Mouse (Mus musculus) bone marrow macrophage, adult 2 months (primary cell): ENCODE results near the gene Fam174a.

Source experiments
- CTCF ChIP-seq: IDR thresholded peaks from 2 replicates; pipeline ENCODE4 v1.5.1; 2012; ENCODE audit warnings: low read depth, mild to moderate bottlenecking, low read length, moderate library complexity
- POLR2A ChIP-seq: IDR thresholded peaks from 2 replicates; pipeline ENCODE4 v1.6.1; 2012; ENCODE audit warnings: mild to moderate bottlenecking, low read depth, low read length, borderline replicate concordance

- TF ChIP-seq CTCF (no peak), POLR2A (no peak)
These were observed 43.5 kb downstream of the Fam174a start for GRCm38 (mm10) chr1:95356904-95357303.
